ENCODE assay signal across 8 mouse cellular contexts in genomic region chr2:5614308-5614705, GRCm38 (mm10).
DNase-seq lines count a peak whose midpoint lies in the region; ATAC-seq and TF ChIP-seq lines count a peak whose summit lies in the region.

No protein-coding gene starts in this region.

- peaks cover 18% of the 10 kb centered on the region for H3K4me1 ChIP-seq in kidney, embryonic 14.5 days (ENCODE audit: control insufficient read depth, insufficient read depth, low read length)
- H3K4me1 ChIP-seq in G1E (ENCODE audit: insufficient read depth, low read depth, low read length) = peaks cover 73% of the 10 kb centered on the region
- H3K4me1 ChIP-seq in embryonic facial prominence, embryonic 12.5 days = peaks cover 24% of the 10 kb centered on the region
- peaks cover 22% of the 10 kb centered on the region for H3K4me1 ChIP-seq in midbrain, embryonic 13.5 days (replicated peaks)

- H3K36me3 ChIP-seq in kidney, embryonic 14.5 days (ENCODE audit: control insufficient read depth, insufficient read depth, low read length) = no peaks in the 10 kb centered on the region
- no peaks in the 10 kb centered on the region for H3K36me3 ChIP-seq in G1E (replicated peaks)
- H3K36me3 ChIP-seq in embryonic facial prominence, embryonic 12.5 days = no peaks in the 10 kb centered on the region
- no peaks in the 10 kb centered on the region for H3K36me3 ChIP-seq in midbrain, embryonic 13.5 days

- H3K27me3 ChIP-seq in kidney, embryonic 14.5 days (ENCODE audit: control insufficient read depth, insufficient read depth, low read length) = no peaks in the 10 kb centered on the region
- H3K27me3 ChIP-seq in G1E (ENCODE audit: insufficient read depth, low read length) = no peaks in the 10 kb centered on the region
- H3K27me3 ChIP-seq in embryonic facial prominence, embryonic 12.5 days = no peaks in the 10 kb centered on the region
- no peaks in the 10 kb centered on the region for H3K27me3 ChIP-seq in midbrain, embryonic 13.5 days

- peak overlapping the region; percentile 79 for H3K27ac ChIP-seq in kidney, embryonic 14.5 days (ENCODE audit: low read depth, low read length)
- H3K27ac ChIP-seq in embryonic facial prominence, embryonic 12.5 days = peak overlapping the region; percentile 67
- no peak overlapping the region for H3K27ac ChIP-seq in midbrain, embryonic 13.5 days

- H3K4me3 ChIP-seq in kidney, embryonic 14.5 days (ENCODE audit: low read length) = no peak overlapping the region
- peak overlapping the region; percentile 65; the same call in 1 of the 2 replicates for H3K4me3 ChIP-seq in G1E (ENCODE audit: low read depth, low read length)
- H3K4me3 ChIP-seq in embryonic facial prominence, embryonic 12.5 days = no peak overlapping the region
- H3K4me3 ChIP-seq in midbrain, embryonic 13.5 days (replicated peaks) = no peak overlapping the region

- H3K9ac ChIP-seq in kidney, embryonic 14.5 days (ENCODE audit: low read depth, low read length) = no peak overlapping the region
- H3K9ac ChIP-seq in embryonic facial prominence, embryonic 12.5 days = no peak overlapping the region
- H3K9ac ChIP-seq in midbrain, embryonic 13.5 days (replicated peaks) = no peak overlapping the region

- H3K4me2 ChIP-seq in kidney, embryonic 14.5 days (replicated peaks; ENCODE audit: low read depth, low read length) = no peak overlapping the region
- H3K4me2 ChIP-seq in embryonic facial prominence, embryonic 12.5 days (replicated peaks) = no peak overlapping the region
- H3K4me2 ChIP-seq in midbrain, embryonic 13.5 days (replicated peaks) = no peak overlapping the region

- WGBS in kidney, embryonic 14.5 days = 56% methylated on average over 2 of the region's 2 CpGs
- WGBS in embryonic facial prominence, embryonic 12.5 days = 33% methylated on average over 2 of the region's 2 CpGs
- 0% methylated on average over 2 of the region's 2 CpGs for WGBS in midbrain, embryonic 13.5 days

- DNase-seq in kidney, adult 8-10 months = no peak
- no peak for DNase-seq in G1E (ENCODE audit: low spot score)
- DNase-seq in right cerebral cortex, postnatal 14 days = no peak
- no peak for DNase-seq in right cerebral cortex, postnatal 25 days
- no peak for DNase-seq in ovary, postnatal 36 days (ENCODE audit: low spot score)

- TF ChIP-seq CTCF in G1E (IDR thresholded peaks at IDR 0.05; ENCODE audit: low read depth, low read length) = no peak

- ATAC-seq in kidney, embryonic 14.5 days (ENCODE audit: low FRiP score, low TSS enrichment) = no peak; the same call in 1 of the 2 replicates
- no peak for ATAC-seq in G1E (ENCODE audit: extremely low read depth, insufficient number of reproducible peaks, low FRiP score, poor library complexity, severe bottlenecking)
- 0 out of 2 replicates have a peak, but pooled peaks have one; percentile 11 for ATAC-seq in embryonic facial prominence, embryonic 12.5 days (ENCODE audit: insufficient number of reproducible peaks, insufficient read depth, low FRiP score, low TSS enrichment)
- 0 out of 2 replicates have a peak, but pooled peaks have one; percentile 35 for ATAC-seq in midbrain, embryonic 13.5 days

- no peaks in the 10 kb centered on the region for H3K9me3 ChIP-seq in kidney, embryonic 14.5 days (ENCODE audit: control insufficient read depth, low read length)
- no peaks in the 10 kb centered on the region for H3K9me3 ChIP-seq in G1E (replicated peaks)
- no peaks in the 10 kb centered on the region for H3K9me3 ChIP-seq in embryonic facial prominence, embryonic 12.5 days
- H3K9me3 ChIP-seq in midbrain, embryonic 13.5 days = no peaks in the 10 kb centered on the region

Comparison
In these comparisons a context has a peak if more than half of its experiments do, and no peak if none do; other contexts are left out.
1. ATAC-seq: peak in embryonic facial prominence, embryonic 12.5 days (single experiment) and midbrain, embryonic 13.5 days (single experiment); none in kidney, embryonic 14.5 days (single experiment) and G1E (single experiment).